13 mouse cellular contexts compared by ENCODE assay signal in the genomic region with DNA sequence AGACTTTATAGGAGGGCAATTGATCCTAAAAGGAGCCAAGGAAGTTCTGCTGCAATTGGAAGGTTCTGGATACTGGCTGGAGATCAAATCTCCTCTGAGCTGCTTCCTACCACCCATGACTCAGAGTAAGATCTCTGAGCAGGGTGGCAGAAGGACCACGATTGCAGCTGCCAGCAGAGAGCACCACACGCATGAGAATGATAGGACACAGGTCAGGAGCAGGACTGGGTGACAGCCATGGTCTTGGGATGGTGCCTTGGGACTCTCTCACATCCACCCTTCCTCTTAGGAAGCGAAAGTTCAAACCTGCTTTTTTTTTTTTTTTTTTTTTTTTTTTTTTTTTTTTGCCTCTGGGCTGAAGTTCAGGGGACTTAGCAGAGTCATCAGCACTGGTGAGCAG.
DNase-seq lines count a peak whose midpoint lies in the region; ATAC-seq and TF ChIP-seq lines count a peak whose summit lies in the region.
"Had no signal": no experiment of that assay in that cellular context is flagged by ENCODE, and none has a peak within 500 bp of the region (broad histone marks: within the 10 kb centered on the region; RNA-seq: fewer than 3 reads in every experiment).

No protein-coding gene starts in this region.

- no peaks in the 10 kb centered on the region for H3K36me3 ChIP-seq in intestine, postnatal 0 days (ENCODE audit: control insufficient read depth, insufficient read depth)
- H3K36me3 ChIP-seq in intestine, embryonic 16.5 days (ENCODE audit: control insufficient read depth, insufficient read depth, low read length) = no peaks in the 10 kb centered on the region
- H3K36me3 ChIP-seq in C2C12 (ENCODE audit: control insufficient read depth, insufficient read depth) = no peaks in the 10 kb centered on the region
- H3K36me3 ChIP-seq in hindbrain, embryonic 14.5 days (replicated peaks; ENCODE audit: control insufficient read depth, insufficient read depth) = no peaks in the 10 kb centered on the region
- H3K36me3 ChIP-seq: embryonic facial prominence, embryonic 12.5 days; forebrain, embryonic 15.5 days; liver, embryonic 13.5 days had no signal

- H3K27ac ChIP-seq in intestine, postnatal 0 days (ENCODE audit: low read depth, low read length) = no peak overlapping the region
- H3K27ac ChIP-seq in intestine, embryonic 16.5 days (ENCODE audit: low read length) = no peak overlapping the region
- no peak overlapping the region for H3K27ac ChIP-seq in bone marrow, adult 2 months (ENCODE audit: control insufficient read depth, insufficient read depth, low read depth, low read length, poor library complexity)
- no peak overlapping the region for H3K27ac ChIP-seq in hindbrain, embryonic 14.5 days
- H3K27ac ChIP-seq: embryonic facial prominence, embryonic 12.5 days; forebrain, embryonic 15.5 days; liver, embryonic 13.5 days had no signal

- no peaks in the 10 kb centered on the region for H3K79me3 ChIP-seq in C2C12 (ENCODE audit: low read depth)

- peak; percentile 25 to 37 for DNase-seq in lung, postnatal 4 days
- no peak for DNase-seq in hindbrain, embryonic 14.5 days (ENCODE audit: low spot score)
- DNase-seq in embryo, embryonic 10.5 days (ENCODE audit: low spot score) = no peak
- no peak for DNase-seq in cerebellum, adult 18-20 months
- DNase-seq: cerebellum, adult 8-10 months; kidney, adult 11 months; liver, embryonic 13.5 days had no signal

- H3K79me2 ChIP-seq in C2C12 (ENCODE audit: control insufficient read depth, insufficient read depth) = no peaks in the 10 kb centered on the region

- no peaks in the 10 kb centered on the region for H3K9me3 ChIP-seq in intestine, postnatal 0 days (ENCODE audit: control insufficient read depth)
- no peaks in the 10 kb centered on the region for H3K9me3 ChIP-seq in intestine, embryonic 16.5 days (ENCODE audit: control insufficient read depth, low read length)
- H3K9me3 ChIP-seq in hindbrain, embryonic 14.5 days (ENCODE audit: control insufficient read depth, low read length) = no peaks in the 10 kb centered on the region
- H3K9me3 ChIP-seq: embryonic facial prominence, embryonic 12.5 days; forebrain, embryonic 15.5 days; liver, embryonic 13.5 days had no signal

- no peak for TF ChIP-seq POLR2A in bone marrow, adult 2 months (IDR thresholded peaks at IDR 0.05; ENCODE audit: borderline replicate concordance, control insufficient read depth, low read depth, low read length)

- H3ac ChIP-seq in C2C12 (ENCODE audit: control insufficient read depth, insufficient read length, low read depth) = no peak overlapping the region

- no peak for ATAC-seq in intestine, postnatal 0 days
- ATAC-seq in intestine, embryonic 16.5 days = no peak
- no peak for ATAC-seq in hindbrain, embryonic 14.5 days (ENCODE audit: low FRiP score)
- ATAC-seq: forebrain, embryonic 15.5 days had no signal

- 77% methylated on average over 3 of the region's 3 CpGs for WGBS in intestine, postnatal 0 days
- 76% methylated on average over 3 of the region's 3 CpGs for WGBS in intestine, embryonic 16.5 days
- 56% methylated on average over 3 of the region's 3 CpGs for WGBS in bone marrow, adult 2 months
- WGBS in hindbrain, embryonic 14.5 days = 88% methylated on average over 3 of the region's 3 CpGs

- no peaks in the 10 kb centered on the region for H3K27me3 ChIP-seq in intestine, postnatal 0 days (replicated peaks; ENCODE audit: control insufficient read depth, insufficient read depth, low read length)
- no peaks in the 10 kb centered on the region for H3K27me3 ChIP-seq in intestine, embryonic 16.5 days (replicated peaks; ENCODE audit: control insufficient read depth, insufficient read depth, low read length)
- H3K27me3 ChIP-seq in C2C12 (ENCODE audit: control insufficient read depth, insufficient read depth, insufficient read length) = no peaks in the 10 kb centered on the region
- no peaks in the 10 kb centered on the region for H3K27me3 ChIP-seq in hindbrain, embryonic 14.5 days (ENCODE audit: control insufficient read depth, insufficient read depth, low read length)
- H3K27me3 ChIP-seq: embryonic facial prominence, embryonic 12.5 days; forebrain, embryonic 15.5 days; liver, embryonic 13.5 days had no signal

- no peak overlapping the region for H3K4me3 ChIP-seq in intestine, postnatal 0 days (ENCODE audit: low read depth, low read length)
- no peak overlapping the region for H3K4me3 ChIP-seq in intestine, embryonic 16.5 days (ENCODE audit: low read length)
- H3K4me3 ChIP-seq in C2C12 (ENCODE audit: insufficient read depth, poor library complexity, severe bottlenecking) = no peak overlapping the region
- H3K4me3 ChIP-seq in bone marrow, adult 2 months (replicated peaks; ENCODE audit: control insufficient read depth, low read depth, low read length) = no peak overlapping the region
- H3K4me3 ChIP-seq in hindbrain, embryonic 14.5 days (replicated peaks; ENCODE audit: low read length) = no peak overlapping the region
- H3K4me3 ChIP-seq: embryonic facial prominence, embryonic 12.5 days; forebrain, embryonic 15.5 days; liver, embryonic 13.5 days had no signal

- H3K4me1 ChIP-seq in intestine, postnatal 0 days (replicated peaks; ENCODE audit: control insufficient read depth, insufficient read depth, low read length) = no peaks in the 10 kb centered on the region
- H3K4me1 ChIP-seq in intestine, embryonic 16.5 days (ENCODE audit: control insufficient read depth, insufficient read depth, low read length) = no peaks in the 10 kb centered on the region
- H3K4me1 ChIP-seq in bone marrow, adult 2 months (ENCODE audit: control insufficient read depth, insufficient read depth, low read length) = no peaks in the 10 kb centered on the region
- H3K4me1 ChIP-seq in hindbrain, embryonic 14.5 days (replicated peaks; ENCODE audit: control insufficient read depth, insufficient read depth, low read length) = no peaks in the 10 kb centered on the region
- H3K4me1 ChIP-seq: embryonic facial prominence, embryonic 12.5 days; forebrain, embryonic 15.5 days; liver, embryonic 13.5 days had no signal

- no peak overlapping the region for H3K9ac ChIP-seq in intestine, postnatal 0 days (ENCODE audit: low read depth, low read length)
- H3K9ac ChIP-seq in intestine, embryonic 16.5 days (ENCODE audit: low read depth, low read length) = no peak overlapping the region
- H3K9ac ChIP-seq in hindbrain, embryonic 14.5 days = no peak overlapping the region
- H3K9ac ChIP-seq: embryonic facial prominence, embryonic 12.5 days; forebrain, embryonic 15.5 days; liver, embryonic 13.5 days had no signal

- H3K4me2 ChIP-seq in intestine, postnatal 0 days (replicated peaks; ENCODE audit: low read depth) = no peak overlapping the region
- no peak overlapping the region for H3K4me2 ChIP-seq in intestine, embryonic 16.5 days (ENCODE audit: low read depth, low read length)
- H3K4me2 ChIP-seq in hindbrain, embryonic 14.5 days (replicated peaks) = no peak overlapping the region
- H3K4me2 ChIP-seq: embryonic facial prominence, embryonic 12.5 days; forebrain, embryonic 15.5 days; liver, embryonic 13.5 days had no signal

- peak; percentile 25 for TF ChIP-seq CTCF in intestine, postnatal 0 days (IDR thresholded peaks at IDR 0.05; ENCODE audit: low read depth)
- peak; percentile 54 for TF ChIP-seq CTCF in C2C12 (IDR thresholded peaks at IDR 0.05; ENCODE audit: control insufficient read depth, insufficient read depth, insufficient read length)
- peak; percentile 27; the same call in 1 of the 2 replicates for TF ChIP-seq CTCF in bone marrow, adult 2 months (IDR thresholded peaks at IDR 0.05; ENCODE audit: control insufficient read depth, insufficient read depth, low read length)

TF ChIP-seq in C2C12, 6 proteins besides CTCF, POLR2A, EP300 and RAD21:
- TF ChIP-seq MYOG (IDR thresholded peaks at IDR 0.05; ENCODE audit: control insufficient read depth, extremely low read depth, insufficient read length) (no peak), MAX (IDR thresholded peaks at IDR 0.05) (no peak), MYOD1 (IDR thresholded peaks at IDR 0.05; ENCODE audit: control insufficient read depth, insufficient read length, low read depth) (no peak), FOSL1 (IDR thresholded peaks at IDR 0.05; ENCODE audit: insufficient read depth, low read length, poor library complexity, severe bottlenecking) (no peak), USF1 (IDR thresholded peaks at IDR 0.05; ENCODE audit: low read depth) (no peak), CEBPB (IDR thresholded peaks at IDR 0.05; ENCODE audit: low read depth) (no peak)

Comparison
In these comparisons a context has a peak if more than half of its experiments do, and no peak if none do; other contexts are left out.
1. DNase-seq: peak in lung, postnatal 4 days (2 of 2); none in hindbrain, embryonic 14.5 days (single experiment), embryo, embryonic 10.5 days (single experiment) and cerebellum, adult 18-20 months (0 of 2).
2. Peak in every context shown above with its lines, with median percentiles within 50 percentile points of each other: CTCF ChIP-seq.